Mouse (Mus musculus): ENCODE measurements around the gene Ephx4. TPM values are rescaled to one million over a fixed set of nuclear protein-coding genes. Genes with fewer than 3 reads are reported as not detected.

The Ephx4 gene
- 1.7 and 2.2 TPM in 2 replicates for polyA plus RNA-seq (2011; ENCODE audit: insufficient read depth, insufficient read length, low read depth, missing spikeins)

DNA sequence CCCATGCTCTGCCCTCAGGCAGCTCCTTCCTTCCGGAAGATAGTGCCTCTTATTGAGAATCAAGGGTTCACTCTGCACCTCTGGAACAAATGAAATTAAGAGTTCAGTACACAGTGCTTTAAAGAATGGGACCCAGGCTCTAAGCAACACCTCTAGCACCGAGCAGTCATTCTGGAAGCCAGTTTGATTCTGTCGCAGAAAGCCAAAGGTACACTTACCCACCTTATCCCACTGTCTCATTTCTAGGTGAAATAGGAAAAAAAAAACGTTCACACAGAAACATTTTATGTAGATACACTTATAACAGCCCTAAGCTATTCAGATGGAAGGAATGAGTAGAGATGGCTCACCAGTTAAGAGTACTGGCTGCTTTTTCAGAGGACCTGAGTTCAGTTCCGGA lies at the start of gene Ephx4:
Gene Ephx4 (plus strand): TSS at position 301 of the 400 bp plus-strand sequence.
- H3K27ac ChIP-seq (ENCODE audit: insufficient read depth, low read length), result no peak within 1 kb of the TSS
- H3K27me3 ChIP-seq (ENCODE audit: control insufficient read depth, insufficient read depth, low read length, poor library complexity, severe bottlenecking), result 0 out of 2 replicates have a peak, but pooled peaks cover 3% of the 10 kb centered on the region
- TF ChIP-seq POLR2A (IDR thresholded peaks at IDR 0.05; ENCODE audit: insufficient read depth, low read length) (no peak), CTCF (IDR thresholded peaks at IDR 0.05; ENCODE audit: low read depth, low read length) (no peak), EP300 (IDR thresholded peaks at IDR 0.05; ENCODE audit: insufficient read depth, low read depth, low read length) (no peak)
- H3K36me3 ChIP-seq (ENCODE audit: control insufficient read depth, insufficient read depth, low read length, poor library complexity, severe bottlenecking), result no peaks in the 10 kb centered on the region
- peak within 1 kb of the TSS; percentile 60 for H3K4me3 ChIP-seq (ENCODE audit: low read depth, low read length)
- no peaks in the 10 kb centered on the region for H3K9me3 ChIP-seq (replicated peaks; ENCODE audit: control insufficient read depth, insufficient read depth, low read length, poor library complexity, severe bottlenecking)
- peak within 1 kb of the TSS; percentile 74 for H3K9ac ChIP-seq (ENCODE audit: low read depth, poor library complexity, severe bottlenecking)
- peaks cover 2% of the 10 kb centered on the region for H3K4me1 ChIP-seq (ENCODE audit: control insufficient read depth, insufficient read depth, low read length)

DNA sequence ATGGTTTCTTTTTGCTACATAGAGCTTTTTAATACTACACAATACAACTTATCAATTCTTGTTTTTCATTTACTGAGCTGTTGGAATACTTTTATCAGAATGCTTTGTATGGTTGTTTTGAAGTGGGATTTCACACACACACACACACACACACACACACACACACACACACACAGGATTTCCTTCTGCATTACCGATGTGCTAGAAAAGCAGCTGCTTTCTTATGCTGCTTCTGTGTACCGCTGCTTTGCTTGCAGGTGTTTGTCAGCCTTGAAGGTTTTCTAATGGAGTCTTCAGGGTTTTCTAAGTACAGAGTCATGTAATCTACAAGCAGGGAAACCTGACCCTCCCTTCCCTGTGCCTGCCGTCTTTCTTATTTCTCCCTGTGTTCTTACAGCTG lies 48.6 kb upstream of the Ephx4 start:
- TF ChIP-seq EP300 (IDR thresholded peaks at IDR 0.05; ENCODE audit: insufficient read depth, low read depth, low read length), result no peak
- no peak for TF ChIP-seq POLR2A (IDR thresholded peaks at IDR 0.05; ENCODE audit: insufficient read depth, low read length)
- no peak for TF ChIP-seq CTCF (IDR thresholded peaks at IDR 0.05; ENCODE audit: low read depth, low read length)
- no peaks in the 10 kb centered on the region for H3K36me3 ChIP-seq (ENCODE audit: control insufficient read depth, insufficient read depth, low read length, poor library complexity, severe bottlenecking)

DNA sequence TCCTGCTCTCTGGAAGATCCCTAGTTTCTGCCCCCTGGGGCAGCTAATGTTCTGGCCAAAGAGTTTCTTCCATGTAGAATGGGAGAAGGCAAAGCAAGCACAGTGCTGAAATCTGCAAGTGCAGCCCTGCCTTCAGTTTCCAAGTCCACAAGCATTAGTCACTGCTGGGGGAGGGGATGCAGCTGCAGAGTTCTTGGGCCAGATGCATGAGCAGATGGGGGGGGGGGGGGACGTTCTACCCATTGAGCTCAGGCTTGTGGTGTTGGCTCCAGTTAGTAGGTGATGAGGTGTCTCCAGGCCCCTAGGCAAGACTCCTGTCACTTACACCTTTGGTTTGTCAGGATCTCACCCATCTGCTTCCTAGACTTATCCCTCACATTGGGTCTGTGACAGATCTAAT lies 46.7 kb upstream of the Ephx4 start:
- TF ChIP-seq EP300 (IDR thresholded peaks at IDR 0.05; ENCODE audit: insufficient read depth, low read depth, low read length), result no peak
- H3K4me3 ChIP-seq (ENCODE audit: low read depth, low read length), result no peak overlapping the region
- no peaks in the 10 kb centered on the region for H3K9me3 ChIP-seq (replicated peaks; ENCODE audit: control insufficient read depth, insufficient read depth, low read length, poor library complexity, severe bottlenecking)
- H3K9ac ChIP-seq (ENCODE audit: low read depth, poor library complexity, severe bottlenecking), result no peak overlapping the region
- H3K27ac ChIP-seq (ENCODE audit: insufficient read depth, low read length), result no peak overlapping the region
- no peaks in the 10 kb centered on the region for H3K4me1 ChIP-seq (ENCODE audit: control insufficient read depth, insufficient read depth, low read length)
- no peaks in the 10 kb centered on the region for H3K36me3 ChIP-seq (ENCODE audit: control insufficient read depth, insufficient read depth, low read length, poor library complexity, severe bottlenecking)
- H3K27me3 ChIP-seq (ENCODE audit: control insufficient read depth, insufficient read depth, low read length, poor library complexity, severe bottlenecking), result no peaks in the 10 kb centered on the region

More for the DNA sequence above, 48.6 kb upstream of the Ephx4 start:
- no peak overlapping the region for H3K9ac ChIP-seq (ENCODE audit: low read depth, poor library complexity, severe bottlenecking)
- no peaks in the 10 kb centered on the region for H3K27me3 ChIP-seq (ENCODE audit: control insufficient read depth, insufficient read depth, low read length, poor library complexity, severe bottlenecking)
- H3K4me1 ChIP-seq (ENCODE audit: control insufficient read depth, insufficient read depth, low read length), result no peaks in the 10 kb centered on the region
- no peaks in the 10 kb centered on the region for H3K9me3 ChIP-seq (replicated peaks; ENCODE audit: control insufficient read depth, insufficient read depth, low read length, poor library complexity, severe bottlenecking)
- no peak overlapping the region for H3K27ac ChIP-seq (ENCODE audit: insufficient read depth, low read length)
- H3K4me3 ChIP-seq (ENCODE audit: low read depth, low read length), result no peak overlapping the region

DNA sequence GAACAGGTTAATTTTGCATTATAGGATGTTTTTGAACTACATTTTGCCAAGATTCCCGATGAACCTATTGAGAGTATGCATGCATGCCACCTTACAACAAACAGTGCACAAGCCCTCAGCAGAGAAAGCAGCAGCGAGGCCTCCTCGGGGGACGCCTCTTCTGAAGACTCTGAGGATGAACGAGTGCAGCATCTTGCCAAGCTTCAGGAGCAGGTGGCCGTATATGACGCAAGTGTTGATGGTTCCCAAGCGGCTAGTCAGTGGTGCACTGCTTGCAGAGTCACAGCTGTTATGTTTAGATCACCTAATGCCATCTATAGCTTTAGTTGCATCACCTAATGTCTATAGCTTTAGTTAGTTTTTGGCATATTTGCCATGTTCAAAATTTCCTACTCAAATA lies 44.8 kb upstream of the Ephx4 start:
- Histone ChIP-seq H3K4me3 (ENCODE audit: low read depth, low read length) (no peak overlapping the region), H3K4me1 (ENCODE audit: control insufficient read depth, insufficient read depth, low read length) (no peaks in the 10 kb centered on the region), H3K27me3 (ENCODE audit: control insufficient read depth, insufficient read depth, low read length, poor library complexity, severe bottlenecking) (no peaks in the 10 kb centered on the region), H3K36me3 (ENCODE audit: control insufficient read depth, insufficient read depth, low read length, poor library complexity, severe bottlenecking) (no peaks in the 10 kb centered on the region), H3K27ac (ENCODE audit: insufficient read depth, low read length) (no peak overlapping the region), H3K9me3 (replicated peaks; ENCODE audit: control insufficient read depth, insufficient read depth, low read length, poor library complexity, severe bottlenecking) (no peaks in the 10 kb centered on the region), H3K9ac (ENCODE audit: low read depth, poor library complexity, severe bottlenecking) (no peak overlapping the region)
- no peak for TF ChIP-seq EP300 (IDR thresholded peaks at IDR 0.05; ENCODE audit: insufficient read depth, low read depth, low read length)
- TF ChIP-seq CTCF (IDR thresholded peaks at IDR 0.05; ENCODE audit: low read depth, low read length), result no peak
- TF ChIP-seq POLR2A (IDR thresholded peaks at IDR 0.05; ENCODE audit: insufficient read depth, low read length), result no peak

DNA sequence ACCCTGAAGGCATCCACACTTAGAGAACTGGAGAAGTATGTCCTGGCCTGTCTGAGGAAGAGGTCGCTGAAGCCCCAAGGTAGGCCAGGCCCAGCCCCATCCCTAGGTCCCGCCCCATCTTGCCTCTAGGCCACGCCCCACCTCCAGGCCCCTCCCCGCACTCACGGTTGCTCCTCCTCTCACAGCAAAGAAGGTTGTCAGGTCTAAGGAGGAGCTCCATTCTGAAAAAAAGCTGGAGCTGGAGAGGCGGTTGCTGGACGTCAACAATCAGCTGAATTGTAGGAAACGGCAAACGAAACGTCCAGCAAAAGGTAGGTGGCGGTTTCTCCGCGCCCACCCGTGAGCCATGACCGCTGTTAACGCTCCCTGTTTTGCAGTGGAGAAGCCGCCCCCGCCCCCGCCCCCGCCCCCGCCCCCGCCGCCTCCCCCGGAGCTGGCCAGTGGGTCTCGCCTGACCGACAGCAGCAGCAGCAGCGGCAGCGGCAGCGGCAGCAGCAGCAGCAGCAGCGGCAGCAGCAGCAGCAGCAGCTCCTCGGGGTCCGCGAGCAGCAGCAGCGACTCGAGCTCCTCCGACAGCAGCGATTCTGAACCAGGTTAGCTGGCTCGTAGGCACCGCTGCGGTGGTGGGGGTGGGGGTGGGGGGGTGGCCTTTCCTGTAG lies 43.0 kb upstream of the Ephx4 start:
- Histone ChIP-seq H3K27ac (ENCODE audit: insufficient read depth, low read length) (no peak overlapping the region), H3K9ac (ENCODE audit: low read depth, poor library complexity, severe bottlenecking) (peak overlapping the region; percentile 53; the same call in 1 of the 2 replicates), H3K36me3 (ENCODE audit: control insufficient read depth, insufficient read depth, low read length, poor library complexity, severe bottlenecking) (no peaks in the 10 kb centered on the region), H3K4me1 (ENCODE audit: control insufficient read depth, insufficient read depth, low read length) (no peaks in the 10 kb centered on the region), H3K27me3 (ENCODE audit: control insufficient read depth, insufficient read depth, low read length, poor library complexity, severe bottlenecking) (no peaks in the 10 kb centered on the region), H3K4me3 (ENCODE audit: low read depth, low read length) (peak overlapping the region; percentile 75), H3K9me3 (replicated peaks; ENCODE audit: control insufficient read depth, insufficient read depth, low read length, poor library complexity, severe bottlenecking) (no peaks in the 10 kb centered on the region)
- TF ChIP-seq POLR2A (IDR thresholded peaks at IDR 0.05; ENCODE audit: insufficient read depth, low read length) (no peak), EP300 (IDR thresholded peaks at IDR 0.05; ENCODE audit: insufficient read depth, low read depth, low read length) (no peak), CTCF (IDR thresholded peaks at IDR 0.05; ENCODE audit: low read depth, low read length) (no peak)

DNA sequence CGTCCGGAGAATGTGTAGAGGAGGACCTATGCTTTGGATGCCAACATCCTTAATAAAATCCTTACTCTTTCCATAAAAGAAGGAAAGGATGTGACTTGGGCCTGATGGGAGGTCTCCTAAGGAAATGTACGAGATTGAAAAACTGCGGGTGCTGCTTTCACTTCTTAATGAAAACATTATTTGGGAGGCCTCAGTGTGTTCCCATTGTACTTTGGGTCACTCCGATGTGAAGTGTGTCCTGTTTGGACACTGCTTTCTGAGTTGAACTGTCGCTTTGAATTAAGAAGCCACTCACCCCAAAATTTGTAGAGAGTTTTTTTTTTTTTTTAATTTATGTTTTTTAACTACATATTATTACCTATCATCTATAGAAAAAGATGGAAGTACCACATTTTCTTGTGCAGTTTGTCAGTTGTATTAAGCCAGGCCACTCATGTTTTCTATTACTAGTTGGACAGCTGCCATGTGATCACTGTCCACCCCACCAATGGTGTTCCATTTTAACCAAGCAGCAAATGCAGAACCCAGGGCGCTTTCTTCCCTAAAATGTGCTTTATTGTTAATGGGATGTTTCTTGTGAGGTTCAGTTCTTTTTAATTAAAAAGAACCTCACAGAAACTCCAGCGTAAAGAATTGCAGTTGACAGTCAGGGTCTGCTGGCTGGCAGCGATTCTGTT lies 42.3 kb upstream of the Ephx4 start:
- no peaks in the 10 kb centered on the region for H3K27me3 ChIP-seq (ENCODE audit: control insufficient read depth, insufficient read depth, low read length, poor library complexity, severe bottlenecking)
- H3K9ac ChIP-seq (ENCODE audit: low read depth, poor library complexity, severe bottlenecking), result peak overlapping the region; percentile 53; the same call in 1 of the 2 replicates
- no peaks in the 10 kb centered on the region for H3K36me3 ChIP-seq (ENCODE audit: control insufficient read depth, insufficient read depth, low read length, poor library complexity, severe bottlenecking)
- H3K9me3 ChIP-seq (replicated peaks; ENCODE audit: control insufficient read depth, insufficient read depth, low read length, poor library complexity, severe bottlenecking), result no peaks in the 10 kb centered on the region
- no peaks in the 10 kb centered on the region for H3K4me1 ChIP-seq (ENCODE audit: control insufficient read depth, insufficient read depth, low read length)
- no peak for TF ChIP-seq EP300 (IDR thresholded peaks at IDR 0.05; ENCODE audit: insufficient read depth, low read depth, low read length)
- TF ChIP-seq POLR2A (IDR thresholded peaks at IDR 0.05; ENCODE audit: insufficient read depth, low read length), result no peak
- TF ChIP-seq CTCF (IDR thresholded peaks at IDR 0.05; ENCODE audit: low read depth, low read length), result no peak
- no peak overlapping the region for H3K27ac ChIP-seq (ENCODE audit: insufficient read depth, low read length)
- H3K4me3 ChIP-seq (ENCODE audit: low read depth, low read length), result peak overlapping the region; percentile 29; the same call in 1 of the 2 replicates
